Mouse (Mus musculus) heart, adult 2 months (tissue): ENCODE data around the gene Col6a4.

Experiments used
- CTCF ChIP-seq: fragments of 200-600 bp; IDR thresholded peaks from 2 replicates; pipeline ENCODE4 v1.8.1; 2022; ENCODE audit warnings: antibody characterized with exemption, mild to moderate bottlenecking, moderate library complexity
- EP300 ChIP-seq: fragments of 200-500 bp; IDR thresholded peaks from 2 replicates; pipeline ENCODE4 v1.6.1; 2011; ENCODE audit warnings: low read depth, low read length, control low read depth; ENCODE audit not compliant: insufficient read depth
- POLR2A ChIP-seq: fragments of 200-500 bp; IDR thresholded peaks from 2 replicates; pipeline ENCODE4 v1.6.1; 2011; ENCODE audit warnings: mild to moderate bottlenecking, low read depth, low read length, control low read depth; ENCODE audit not compliant: insufficient read depth

DNA sequence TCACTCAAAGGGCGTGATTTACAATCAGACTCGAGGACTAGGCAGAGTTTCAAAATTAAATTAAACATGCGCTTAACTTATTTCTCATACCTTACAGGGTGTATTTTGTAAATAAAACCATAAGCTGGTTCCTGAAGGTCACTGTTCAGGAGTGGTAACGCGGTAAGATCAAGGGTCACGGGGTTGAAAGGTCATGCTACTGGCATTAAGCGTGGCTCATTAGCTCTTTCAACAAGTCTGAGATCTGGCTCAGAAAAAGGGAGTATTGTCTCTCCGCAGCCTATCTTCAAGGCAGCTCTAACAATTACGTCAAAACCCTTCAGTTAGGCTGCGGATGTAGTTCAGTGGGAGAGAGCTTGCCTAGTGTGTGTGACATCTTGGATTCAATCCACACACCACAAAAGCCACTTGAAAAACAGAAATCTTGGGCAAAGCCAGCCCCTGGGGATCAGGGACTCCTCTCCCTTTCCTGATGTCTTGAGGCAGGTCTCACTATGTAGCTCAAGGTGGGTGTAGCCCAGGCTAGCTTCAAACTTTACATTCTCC is 41.2 kb upstream of the Col6a4 start:
- TF ChIP-seq POLR2A (no peak), CTCF (no peak), EP300 (no peak)
